Mouse (Mus musculus) bone marrow macrophage, adult 2 months (primary cell): ENCODE measurements around the gene Dab1.

ENCODE experiments used
- CTCF ChIP-seq: IDR thresholded peaks from 2 replicates; pipeline ENCODE4 v1.5.1; 2012; ENCODE audit warnings: low read depth, mild to moderate bottlenecking, low read length, moderate library complexity
- POLR2A ChIP-seq: IDR thresholded peaks from 2 replicates; pipeline ENCODE4 v1.6.1; 2012; ENCODE audit warnings: mild to moderate bottlenecking, low read depth, low read length, borderline replicate concordance

DNA sequence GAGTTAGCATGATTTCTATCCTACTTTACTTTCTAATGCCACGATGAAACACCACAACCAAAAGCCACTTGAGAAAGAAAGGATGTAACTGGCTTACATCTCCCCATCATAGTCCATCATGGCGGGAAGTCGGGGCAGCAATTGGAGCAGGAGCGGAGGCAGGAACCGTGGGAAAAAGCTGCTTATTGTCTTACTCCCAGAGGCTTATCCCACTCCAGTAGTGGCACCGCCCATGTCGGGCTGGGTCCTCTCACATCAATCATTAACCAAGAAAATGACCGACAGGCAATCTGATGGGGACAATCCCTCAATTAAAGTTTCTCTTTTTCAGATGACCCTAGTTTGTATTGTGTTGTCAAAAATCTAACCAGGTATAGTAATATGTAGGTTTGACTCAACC, 893.4 kb downstream of the Dab1 start:
- TF ChIP-seq POLR2A (no peak), CTCF (no peak)
